Mouse (Mus musculus): ENCODE measurements at regions not wholly inside any gene's neighbourhood (a gene's known extent, or its start where the extent isn't known, plus 50 kb on each side); places are given as distances from the start of the nearest gene placed in this dataset.
A peak's percentile ranks its signal among the peaks of the same experiment; 100 is the strongest.

DNA sequence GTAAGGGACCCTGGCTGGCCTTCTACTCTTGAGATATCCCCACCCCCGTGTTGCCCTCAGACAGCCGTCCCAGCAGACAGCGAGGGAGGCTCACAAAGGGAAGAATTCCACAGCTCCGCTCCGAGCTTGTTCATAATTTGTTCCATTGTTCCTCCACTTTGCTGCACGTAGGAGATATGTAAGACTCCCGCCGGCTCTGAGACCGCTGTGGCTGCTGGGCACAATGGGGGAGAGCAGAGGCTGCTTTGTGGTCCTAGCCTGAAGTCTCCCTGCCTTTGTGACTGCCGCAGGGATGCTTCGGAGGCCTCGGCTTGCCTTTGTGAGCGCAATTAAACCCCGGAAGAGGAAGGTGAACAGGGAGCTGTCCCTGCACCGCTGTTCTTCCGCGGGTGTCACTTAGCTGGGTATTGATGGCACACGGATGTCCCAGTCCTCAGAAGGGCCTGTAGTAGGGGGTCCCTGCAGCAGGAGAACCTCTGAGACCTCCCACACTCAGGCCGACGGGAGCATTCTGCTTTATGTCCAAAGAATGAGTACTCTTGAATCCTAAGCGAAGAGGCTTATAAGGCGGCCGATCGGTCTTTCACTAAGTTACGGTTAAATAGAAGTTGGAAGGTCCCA is 201.3 kb upstream of the Sall1 start:
- Histone ChIP-seq H3K36me3 (no peaks in the 10 kb centered on the region), H3K4me3 (peak overlapping the region; percentile 16), H3K27me3 (peaks cover 42% of the 10 kb centered on the region), H3K4me2 (peak overlapping the region; percentile 56), H3K4me1 (peaks cover 6% of the 10 kb centered on the region; the same call in 1 of the 2 replicates), H3K9ac (no peak overlapping the region; the same call in 1 of the 2 replicates), H3K9me3 (no peaks in the 10 kb centered on the region), H3K27ac (no peak overlapping the region)
- ATAC-seq (ENCODE audit: insufficient number of reproducible peaks, insufficient read depth, low FRiP score, low TSS enrichment, low read depth), result no peak
- WGBS, result 19% methylated on average over 25 of the region's 25 CpGs

DNA sequence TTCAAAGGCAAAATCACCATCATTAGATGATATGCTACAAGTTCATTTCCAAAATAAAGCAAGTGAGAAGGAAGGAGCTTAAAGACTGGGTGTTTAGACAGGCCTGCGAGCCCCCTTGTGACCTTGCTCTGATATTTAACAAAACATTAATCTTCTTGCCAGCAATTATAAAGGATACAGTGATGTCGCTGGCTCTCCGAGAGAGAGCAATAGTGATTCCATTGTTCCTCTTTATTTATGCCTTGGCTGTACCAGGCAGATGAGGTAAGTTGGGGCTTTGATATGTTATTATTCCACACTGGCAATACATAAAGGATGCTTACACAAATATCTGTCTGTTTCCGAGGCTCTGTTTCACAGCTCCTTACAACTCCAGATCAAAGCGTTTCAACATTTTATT is 197.7 kb upstream of the Sall1 start:
- Histone ChIP-seq H3K4me3 (no peak overlapping the region), H3K4me2 (no peak overlapping the region), H3K36me3 (no peaks in the 10 kb centered on the region), H3K4me1 (peaks cover 6% of the 10 kb centered on the region; the same call in 1 of the 2 replicates), H3K27me3 (peaks cover 40% of the 10 kb centered on the region), H3K9me3 (no peaks in the 10 kb centered on the region), H3K27ac (no peak overlapping the region), H3K9ac (no peak overlapping the region)
- 52% methylated on average over 5 of the region's 5 CpGs for WGBS
- ATAC-seq (ENCODE audit: insufficient number of reproducible peaks, insufficient read depth, low FRiP score, low TSS enrichment, low read depth), result no peak

DNA sequence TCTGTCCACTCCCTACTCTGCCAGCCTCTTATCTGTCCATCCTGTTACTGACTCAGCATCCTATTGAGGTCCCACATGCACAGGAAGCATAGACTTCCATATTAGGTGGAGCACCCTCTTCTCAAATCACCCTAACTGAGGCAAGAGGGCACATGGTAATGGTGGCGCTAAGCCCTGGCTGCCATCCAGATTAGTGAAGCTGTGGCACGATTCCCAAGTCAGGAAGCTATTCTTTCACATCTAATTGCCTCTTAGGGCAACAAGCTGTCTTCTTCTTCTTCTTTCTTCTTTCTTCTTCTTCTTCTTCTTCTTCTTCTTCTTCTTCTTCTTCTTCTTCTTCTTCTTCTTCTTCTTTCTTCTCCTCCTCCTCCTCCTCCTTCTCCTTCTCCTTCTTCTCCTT is 195.7 kb upstream of the Sall1 start:
- no peak overlapping the region for H3K4me2 ChIP-seq
- no peaks in the 10 kb centered on the region for H3K4me1 ChIP-seq
- H3K27me3 ChIP-seq, result peaks cover 21% of the 10 kb centered on the region
- H3K9me3 ChIP-seq, result no peaks in the 10 kb centered on the region
- no peak overlapping the region for H3K4me3 ChIP-seq
- WGBS, result 88% methylated on average over 2 of the region's 2 CpGs
- H3K36me3 ChIP-seq, result no peaks in the 10 kb centered on the region
- H3K9ac ChIP-seq, result no peak overlapping the region
- no peak overlapping the region for H3K27ac ChIP-seq
- no peak for ATAC-seq (ENCODE audit: insufficient number of reproducible peaks, insufficient read depth, low FRiP score, low TSS enrichment, low read depth)

DNA sequence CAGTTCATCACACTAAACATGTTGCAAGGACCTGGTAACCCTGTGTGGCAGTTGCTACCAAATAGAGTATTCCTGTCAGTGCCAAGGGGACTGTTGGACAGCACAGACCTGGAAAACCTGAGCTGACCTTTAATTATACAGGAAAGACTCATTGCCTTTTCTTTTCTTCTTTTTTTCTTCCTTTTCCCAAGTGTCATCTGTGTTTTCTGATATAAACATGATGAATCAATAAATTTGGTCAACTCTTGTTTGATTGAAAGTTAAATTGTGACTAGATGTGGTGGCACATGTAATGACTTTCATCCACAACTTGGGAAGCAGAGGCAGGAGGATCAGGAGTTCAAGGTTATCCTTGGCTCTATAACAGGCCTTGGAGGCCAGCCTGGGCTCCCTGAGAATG is 190.1 kb upstream of the Sall1 start:
- Histone ChIP-seq H3K9me3 (no peaks in the 10 kb centered on the region), H3K4me1 (no peaks in the 10 kb centered on the region), H3K27me3 (no peaks in the 10 kb centered on the region), H3K9ac (no peak overlapping the region), H3K36me3 (no peaks in the 10 kb centered on the region), H3K4me2 (no peak overlapping the region), H3K4me3 (no peak overlapping the region), H3K27ac (no peak overlapping the region)
- no peak for ATAC-seq (ENCODE audit: insufficient number of reproducible peaks, insufficient read depth, low FRiP score, low TSS enrichment, low read depth)

DNA sequence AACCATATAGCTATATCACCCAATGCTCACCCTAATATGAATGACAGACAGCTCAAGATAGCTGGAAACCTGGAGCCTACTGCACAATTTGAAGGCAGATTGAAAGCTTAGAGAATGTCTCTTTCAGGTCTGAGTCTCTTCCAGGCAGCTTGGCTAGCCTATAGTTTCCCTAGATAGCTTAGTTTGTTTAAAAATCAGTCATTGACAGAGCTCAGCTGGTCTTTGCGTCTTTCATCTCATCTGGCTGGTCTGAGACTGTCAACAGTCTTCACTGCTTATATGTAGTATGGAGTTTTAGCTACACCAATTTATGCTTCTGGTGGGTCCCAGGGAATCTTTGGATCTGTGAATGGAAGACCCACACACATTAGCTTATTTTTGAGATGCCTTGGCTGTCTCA is 188.4 kb upstream of the Sall1 start:
- WGBS, result 88% methylated on average over 1 of the region's 1 CpGs
- Histone ChIP-seq H3K27ac (no peak overlapping the region), H3K4me2 (no peak overlapping the region), H3K4me3 (no peak overlapping the region), H3K36me3 (no peaks in the 10 kb centered on the region), H3K9me3 (no peaks in the 10 kb centered on the region), H3K27me3 (no peaks in the 10 kb centered on the region), H3K9ac (no peak overlapping the region), H3K4me1 (no peaks in the 10 kb centered on the region)
- ATAC-seq (ENCODE audit: insufficient number of reproducible peaks, insufficient read depth, low FRiP score, low TSS enrichment, low read depth), result no peak

DNA sequence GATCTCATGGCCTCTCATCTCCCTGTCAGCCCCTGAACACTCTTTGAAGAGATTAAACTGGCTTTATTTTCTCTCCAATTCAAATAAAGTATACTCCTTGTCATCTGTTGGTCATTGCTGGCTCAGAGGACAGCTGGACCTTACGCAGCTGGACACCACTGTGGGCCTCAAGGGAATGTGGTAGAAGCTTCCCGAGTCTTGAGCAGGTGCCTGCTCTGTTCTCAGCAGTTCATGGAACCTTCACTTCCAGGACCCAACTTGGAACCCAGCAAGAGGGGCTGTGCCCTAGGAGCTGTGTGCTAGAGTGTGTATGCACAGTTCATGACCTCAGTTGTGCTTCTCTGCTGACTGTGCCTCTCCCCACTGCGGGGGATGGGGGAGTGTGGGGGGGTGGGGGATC is 185.2 kb upstream of the Sall1 start:
- ATAC-seq (ENCODE audit: insufficient number of reproducible peaks, insufficient read depth, low FRiP score, low TSS enrichment, low read depth), result no peak
- Histone ChIP-seq H3K36me3 (no peaks in the 10 kb centered on the region), H3K9me3 (no peaks in the 10 kb centered on the region), H3K27me3 (no peaks in the 10 kb centered on the region), H3K27ac (no peak overlapping the region), H3K4me1 (no peaks in the 10 kb centered on the region), H3K4me2 (no peak overlapping the region), H3K4me3 (no peak overlapping the region), H3K9ac (no peak overlapping the region)
- 71% methylated on average over 3 of the region's 3 CpGs for WGBS

DNA sequence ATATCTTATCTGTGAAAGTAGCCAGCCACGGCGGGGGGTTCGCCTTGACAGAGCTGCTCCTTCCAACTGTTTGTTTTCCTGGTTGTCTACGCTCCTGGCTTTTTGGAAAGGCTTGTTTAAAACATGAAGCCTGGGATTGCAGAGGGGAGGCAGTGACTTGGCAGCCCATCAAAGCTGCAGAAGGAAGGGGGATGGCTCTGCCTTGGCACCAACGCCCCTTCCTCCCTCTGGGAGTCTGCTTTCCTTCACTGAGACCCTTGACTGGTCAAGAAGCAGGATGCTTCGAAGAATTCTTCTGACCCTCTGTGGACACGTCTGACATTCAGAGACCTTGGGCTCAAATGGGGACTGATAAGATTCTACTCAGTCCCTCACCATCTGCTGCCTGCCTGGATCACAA is 176.9 kb upstream of the Sall1 start:
- Histone ChIP-seq H3K4me1 (no peaks in the 10 kb centered on the region), H3K4me2 (no peak overlapping the region), H3K9me3 (no peaks in the 10 kb centered on the region), H3K36me3 (no peaks in the 10 kb centered on the region), H3K27me3 (no peaks in the 10 kb centered on the region), H3K27ac (no peak overlapping the region), H3K9ac (no peak overlapping the region), H3K4me3 (no peak overlapping the region)
- ATAC-seq (ENCODE audit: insufficient number of reproducible peaks, insufficient read depth, low FRiP score, low TSS enrichment, low read depth), result no peak
- 73% methylated on average over 7 of the region's 7 CpGs for WGBS

DNA sequence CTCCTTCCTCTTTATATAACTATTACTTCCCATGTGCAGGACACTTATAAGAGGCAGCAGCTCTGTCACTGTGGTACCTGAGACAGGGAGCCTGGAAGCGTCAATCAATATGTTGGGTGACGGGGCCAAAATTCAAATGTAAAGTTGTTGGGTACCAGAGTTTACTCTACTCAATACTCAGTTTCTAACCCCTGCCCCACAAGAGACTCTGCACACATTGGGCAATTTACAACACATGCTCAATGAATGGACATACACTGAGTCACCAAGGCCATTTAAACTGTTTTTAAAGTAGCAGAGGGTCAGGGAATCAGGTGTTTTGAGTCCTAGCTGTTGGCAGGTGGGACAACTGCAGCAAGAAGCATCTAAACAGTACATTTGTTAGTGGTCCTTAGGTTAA is 176.4 kb upstream of the Sall1 start:
- Histone ChIP-seq H3K9me3 (no peaks in the 10 kb centered on the region), H3K4me2 (no peak overlapping the region), H3K27me3 (no peaks in the 10 kb centered on the region), H3K9ac (no peak overlapping the region), H3K27ac (no peak overlapping the region), H3K4me3 (no peak overlapping the region), H3K4me1 (no peaks in the 10 kb centered on the region), H3K36me3 (no peaks in the 10 kb centered on the region)
- 93% methylated on average over 2 of the region's 2 CpGs for WGBS
- ATAC-seq (ENCODE audit: insufficient number of reproducible peaks, insufficient read depth, low FRiP score, low TSS enrichment, low read depth), result no peak

DNA sequence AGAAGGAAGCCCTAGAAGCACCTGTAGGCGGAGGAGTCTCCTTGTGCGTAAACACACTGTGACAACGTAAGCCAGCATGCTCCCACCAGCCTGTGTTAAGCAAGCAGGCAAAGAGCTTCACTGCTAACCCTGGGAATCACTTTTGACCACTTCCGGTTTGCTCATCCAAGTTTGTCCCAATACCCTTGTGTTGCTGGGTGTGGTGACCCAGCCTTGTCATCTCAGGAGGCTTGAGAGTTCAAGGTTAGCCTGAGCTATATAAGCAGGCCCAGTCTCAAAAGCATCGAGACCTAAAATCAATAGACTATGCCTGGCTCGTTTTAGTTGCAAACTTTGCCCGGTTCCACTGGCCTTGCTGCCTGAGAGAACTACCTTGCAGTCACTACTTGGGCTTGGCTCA is 175.2 kb upstream of the Sall1 start:
- no peaks in the 10 kb centered on the region for H3K9me3 ChIP-seq
- WGBS, result 87% methylated on average over 7 of the region's 7 CpGs
- H3K36me3 ChIP-seq, result no peaks in the 10 kb centered on the region
- no peak overlapping the region for H3K4me2 ChIP-seq
- no peak overlapping the region for H3K4me3 ChIP-seq
- H3K27ac ChIP-seq, result no peak overlapping the region
- H3K27me3 ChIP-seq, result no peaks in the 10 kb centered on the region
- H3K4me1 ChIP-seq, result no peaks in the 10 kb centered on the region
- ATAC-seq (ENCODE audit: insufficient number of reproducible peaks, insufficient read depth, low FRiP score, low TSS enrichment, low read depth), result no peak
- no peak overlapping the region for H3K9ac ChIP-seq

DNA sequence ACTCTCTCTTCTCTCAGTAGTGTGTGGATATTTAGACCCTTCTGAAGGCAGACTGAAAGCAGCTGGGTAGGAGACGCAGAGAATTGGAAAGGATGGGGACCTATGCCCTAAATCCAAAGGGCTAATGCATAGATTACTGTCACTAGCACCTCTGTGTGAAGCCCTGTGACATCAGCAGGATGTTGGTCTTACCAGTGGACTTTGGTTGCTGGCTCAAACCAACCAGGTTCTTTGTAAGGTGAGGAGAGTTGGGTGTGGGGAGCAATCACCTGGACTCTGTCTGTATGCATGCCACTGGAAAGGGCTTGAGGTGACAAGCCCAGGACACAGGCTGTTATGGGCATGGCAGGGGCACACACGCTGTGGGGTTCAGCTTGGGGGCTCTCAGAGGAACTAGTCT is 173.7 kb upstream of the Sall1 start:
- Histone ChIP-seq H3K4me2 (no peak overlapping the region), H3K36me3 (no peaks in the 10 kb centered on the region), H3K4me1 (no peaks in the 10 kb centered on the region), H3K4me3 (no peak overlapping the region), H3K27ac (no peak overlapping the region), H3K9ac (no peak overlapping the region), H3K27me3 (no peaks in the 10 kb centered on the region), H3K9me3 (no peaks in the 10 kb centered on the region)
- 84% methylated on average over 2 of the region's 2 CpGs for WGBS
- ATAC-seq (ENCODE audit: insufficient number of reproducible peaks, insufficient read depth, low FRiP score, low TSS enrichment, low read depth), result no peak

DNA sequence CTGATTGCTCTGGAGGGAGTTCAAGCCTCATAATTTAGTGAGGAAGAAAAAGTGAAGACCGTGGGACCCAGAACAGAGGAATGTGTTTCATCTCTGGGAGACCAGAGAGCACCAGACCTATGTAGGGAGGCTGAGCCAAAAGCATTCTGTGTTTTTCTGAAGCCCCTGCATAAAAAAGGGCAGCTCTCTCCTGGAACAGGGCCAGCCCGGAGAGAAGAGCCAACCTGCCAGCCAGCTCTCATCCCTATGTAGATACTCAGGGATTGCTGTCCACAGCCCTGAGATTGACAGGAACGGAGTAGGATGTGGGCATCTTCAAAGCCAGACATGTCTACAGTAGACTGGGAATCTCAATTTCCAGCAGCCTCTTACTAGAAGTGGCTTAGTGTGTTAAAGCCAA is 168.0 kb upstream of the Sall1 start:
- no peak for ATAC-seq (ENCODE audit: insufficient number of reproducible peaks, insufficient read depth, low FRiP score, low TSS enrichment, low read depth)
- Histone ChIP-seq H3K27me3 (no peaks in the 10 kb centered on the region), H3K4me3 (no peak overlapping the region), H3K27ac (no peak overlapping the region), H3K4me1 (no peaks in the 10 kb centered on the region), H3K9ac (no peak overlapping the region), H3K4me2 (no peak overlapping the region), H3K36me3 (no peaks in the 10 kb centered on the region), H3K9me3 (no peaks in the 10 kb centered on the region)
- WGBS, result 87% methylated on average over 3 of the region's 3 CpGs

DNA sequence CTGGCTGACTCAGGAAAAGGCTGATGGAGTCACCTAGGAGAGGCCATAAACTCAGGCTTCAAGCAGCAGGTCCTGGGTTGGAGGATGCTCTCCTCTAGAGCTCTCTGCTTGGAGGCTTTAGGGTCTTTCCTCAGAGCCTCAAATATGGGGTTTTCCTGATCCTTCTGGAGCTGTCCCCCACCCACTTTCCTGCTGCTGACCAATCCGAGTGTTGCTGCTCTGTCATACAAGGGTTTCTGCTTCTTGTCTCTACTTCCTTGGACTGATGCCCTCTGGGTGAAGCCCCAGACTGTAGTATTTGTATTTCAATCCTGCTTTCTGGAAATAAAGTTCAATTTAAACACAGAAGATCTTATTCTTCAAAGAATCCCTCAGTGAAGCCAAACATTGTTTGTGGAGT is 166.7 kb upstream of the Sall1 start:
- 62% methylated on average over 1 of the region's 1 CpGs for WGBS
- Histone ChIP-seq H3K4me2 (no peak overlapping the region), H3K36me3 (no peaks in the 10 kb centered on the region), H3K27me3 (no peaks in the 10 kb centered on the region), H3K9ac (no peak overlapping the region), H3K4me1 (no peaks in the 10 kb centered on the region), H3K27ac (no peak overlapping the region), H3K9me3 (no peaks in the 10 kb centered on the region), H3K4me3 (no peak overlapping the region)
- no peak for ATAC-seq (ENCODE audit: insufficient number of reproducible peaks, insufficient read depth, low FRiP score, low TSS enrichment, low read depth)

DNA sequence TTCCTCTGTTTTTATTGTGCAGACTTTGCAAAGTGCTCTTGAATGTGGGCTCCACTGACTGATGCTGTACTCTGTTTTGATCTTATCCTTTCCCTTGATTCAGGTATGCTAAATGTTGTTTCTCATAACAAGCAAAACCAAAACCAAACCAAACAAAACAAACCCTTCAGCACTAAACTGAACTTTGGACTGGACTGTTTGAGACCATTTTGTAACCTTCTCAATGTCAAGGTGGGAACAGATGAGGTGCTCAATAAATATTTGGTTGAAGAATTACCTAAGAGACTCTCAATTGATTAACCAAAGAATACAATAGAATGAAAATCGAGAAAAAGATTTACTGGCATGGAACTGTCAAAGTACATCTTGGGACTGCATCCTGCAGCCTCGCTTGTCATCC is 163.9 kb upstream of the Sall1 start:
- H3K9ac ChIP-seq, result no peak overlapping the region
- no peaks in the 10 kb centered on the region for H3K4me1 ChIP-seq
- H3K4me3 ChIP-seq, result no peak overlapping the region
- H3K4me2 ChIP-seq, result no peak overlapping the region
- 78% methylated on average over 2 of the region's 2 CpGs for WGBS
- H3K36me3 ChIP-seq, result no peaks in the 10 kb centered on the region
- no peaks in the 10 kb centered on the region for H3K9me3 ChIP-seq
- no peak overlapping the region for H3K27ac ChIP-seq
- H3K27me3 ChIP-seq, result no peaks in the 10 kb centered on the region
- no peak for ATAC-seq (ENCODE audit: insufficient number of reproducible peaks, insufficient read depth, low FRiP score, low TSS enrichment, low read depth)
